Mouse (Mus musculus) liver, embryonic 11.5 days (tissue): ENCODE results near the gene Meox1. TPM values are rescaled to one million over a fixed set of nuclear protein-coding genes. Genes with fewer than 3 reads are reported as not detected.

Source experiments
- ATAC-seq: fragments of 200-750 bp; cut with Nextera tagmentation; replicated peaks from 2 replicates; pipeline ENCODE4 v1.8.0; 2017; ENCODE audit warnings: moderate number of reproducible peaks, mild to moderate bottlenecking, moderate TSS enrichment, moderate library complexity; ENCODE audit not compliant: low FRiP score
- DNase-seq: peaks from one replicate; pipeline ENCODE4 v3.0.0-alpha.2; 2017; ENCODE audit warnings: low spot score
- H3K27ac ChIP-seq: fragments of 300-500 bp; sonication (generic); 2 replicates; pipeline ENCODE4 v1.5.1; 2014; ENCODE audit warnings: mild to moderate bottlenecking, low read depth, low read length, control low read depth
- H3K27me3 ChIP-seq: fragments of 300-500 bp; sonication (generic); replicated peaks from 2 replicates; pipeline ENCODE4 v1.6.1; 2014; ENCODE audit warnings: low read length, mixed read lengths; ENCODE audit not compliant: control insufficient read depth, insufficient read depth
- H3K36me3 ChIP-seq: fragments of 300-500 bp; sonication (generic); 2 replicates; pipeline ENCODE4 v1.6.1; 2014; ENCODE audit warnings: mild to moderate bottlenecking, low read length, moderate library complexity, mixed read lengths; ENCODE audit not compliant: control insufficient read depth, insufficient read depth
- H3K4me1 ChIP-seq: fragments of 300-500 bp; sonication (generic); replicated peaks from 2 replicates; pipeline ENCODE4 v1.6.1; 2014; ENCODE audit warnings: low read length, mixed read lengths; ENCODE audit not compliant: control insufficient read depth, insufficient read depth
- H3K4me2 ChIP-seq: fragments of 300-500 bp; sonication (generic); 2 replicates; pipeline ENCODE4 v1.6.1; 2014; ENCODE audit warnings: mild to moderate bottlenecking, control low read depth, moderate library complexity
- H3K4me3 ChIP-seq: fragments of 300-500 bp; sonication (generic); 2 replicates; pipeline ENCODE4 v1.5.1; 2014; ENCODE audit warnings: low read depth, low read length, control low read depth
- H3K9ac ChIP-seq: fragments of 300-500 bp; sonication (generic); 2 replicates; pipeline ENCODE4 v1.6.1; 2014; ENCODE audit warnings: low read depth, low read length, control low read depth
- H3K9me3 ChIP-seq: fragments of 300-500 bp; sonication (generic); 2 replicates; pipeline ENCODE4 v1.6.1; 2016; ENCODE audit warnings: low read length, inconsistent platforms, mixed read lengths; ENCODE audit not compliant: control insufficient read depth
- WGBS: fragments of 180-500 bp; shearing (Covaris S2); extraction: QIAGEN DNeasy Blood & Tissue Kit; methylation state at CpG from one replicate; pipeline ENCODE4 v1.1.7; 2014; 5-methylcytosine and 5-hydroxymethylcytosine counted together
- polyA plus RNA-seq: library from polyadenylated mRNA; unstranded; fragments of >200 nt; fragmentation: Nextera tagmentation; extraction: Ambion mirVana; gene quantifications from 2 replicates; pipeline ENCODE4 v1.2.1, GENCODE M21; 2014

Meox1 gene
- polyA plus RNA-seq, 1 experiment from 2014 or later = 2.8 TPM

- Histone ChIP-seq H3K4me2 (no peak overlapping the region), H3K9ac (no peak overlapping the region), H3K27me3 (no peaks in the 10 kb centered on the region; the same call in 1 of the 2 replicates), H3K27ac (no peak overlapping the region), H3K4me3 (no peak overlapping the region), H3K4me1 (no peaks in the 10 kb centered on the region), H3K9me3 (no peaks in the 10 kb centered on the region), H3K36me3 (no peaks in the 10 kb centered on the region)
- DNase-seq (no peak), ATAC-seq (no peak)
- 18% methylated on average over 5 of the region's 5 CpGs for WGBS
These were observed 35.4 kb downstream of the Meox1 start for GRCm38 (mm10) chr11:101858742-101859141.

GRCm38 (mm10) chr11:101855950-101856712 lies 38.0 kb downstream of the Meox1 start:
- no peaks in the 10 kb centered on the region for H3K4me1 ChIP-seq
- H3K27ac ChIP-seq = no peak overlapping the region
- H3K4me3 ChIP-seq = no peak overlapping the region
- H3K9ac ChIP-seq = no peak overlapping the region
- no peaks in the 10 kb centered on the region; the same call in 1 of the 2 replicates for H3K27me3 ChIP-seq
- DNase-seq (no peak), ATAC-seq (no peak)
- H3K9me3 ChIP-seq = no peaks in the 10 kb centered on the region
- 65% methylated on average over 9 of the region's 9 CpGs for WGBS
- no peak overlapping the region for H3K4me2 ChIP-seq
- no peaks in the 10 kb centered on the region for H3K36me3 ChIP-seq

GRCm38 (mm10) chr11:101851042-101851441 lies 43.1 kb downstream of the Meox1 start:
- H3K9me3 ChIP-seq = no peaks in the 10 kb centered on the region
- no peak overlapping the region for H3K4me3 ChIP-seq
- ATAC-seq (no peak), DNase-seq (no peak)
- H3K36me3 ChIP-seq = no peaks in the 10 kb centered on the region
- H3K4me1 ChIP-seq = no peaks in the 10 kb centered on the region
- H3K4me2 ChIP-seq = no peak overlapping the region
- no peaks in the 10 kb centered on the region for H3K27me3 ChIP-seq
- WGBS = 62% methylated on average over 7 of the region's 7 CpGs
- H3K27ac ChIP-seq = no peak overlapping the region
- H3K9ac ChIP-seq = no peak overlapping the region

- H3K27ac ChIP-seq = no peak overlapping the region
- DNase-seq (no peak), ATAC-seq (no peak)
- no peak overlapping the region for H3K4me3 ChIP-seq
- WGBS = 74% methylated on average over 4 of the region's 4 CpGs
- H3K27me3 ChIP-seq = no peaks in the 10 kb centered on the region
- H3K4me2 ChIP-seq = no peak overlapping the region
- H3K36me3 ChIP-seq = no peaks in the 10 kb centered on the region
- H3K9me3 ChIP-seq = 0 out of 2 replicates have a peak, but pooled peaks cover 3% of the 10 kb centered on the region
- no peak overlapping the region for H3K9ac ChIP-seq
- no peaks in the 10 kb centered on the region for H3K4me1 ChIP-seq
These were observed 44.9 kb downstream of the Meox1 start for GRCm38 (mm10) chr11:101849286-101849685.

GRCm38 (mm10) chr11:101847509-101847908 lies 46.7 kb downstream of the Meox1 start:
- 77% methylated on average over 5 of the region's 5 CpGs for WGBS
- H3K36me3 ChIP-seq = no peaks in the 10 kb centered on the region
- H3K4me3 ChIP-seq = no peak overlapping the region
- ATAC-seq = no peak
- H3K9ac ChIP-seq = no peak overlapping the region
- H3K27me3 ChIP-seq = no peaks in the 10 kb centered on the region
- H3K9me3 ChIP-seq = 0 out of 2 replicates have a peak, but pooled peaks cover 3% of the 10 kb centered on the region
- H3K27ac ChIP-seq = no peak overlapping the region
- no peak overlapping the region for H3K4me2 ChIP-seq
- DNase-seq = no peak
- no peaks in the 10 kb centered on the region for H3K4me1 ChIP-seq

- H3K9me3 ChIP-seq = 0 out of 2 replicates have a peak, but pooled peaks cover 5% of the 10 kb centered on the region
- H3K27ac ChIP-seq = no peak overlapping the region
- no peak for DNase-seq
- H3K4me1 ChIP-seq = no peaks in the 10 kb centered on the region
- H3K36me3 ChIP-seq = no peaks in the 10 kb centered on the region
- no peak overlapping the region for H3K4me3 ChIP-seq
- no peaks in the 10 kb centered on the region for H3K27me3 ChIP-seq
- H3K9ac ChIP-seq = no peak overlapping the region
- ATAC-seq = no peak
- H3K4me2 ChIP-seq = no peak overlapping the region
- WGBS = 77% methylated on average over 3 of the region's 3 CpGs
These were observed 51.4 kb downstream of the Meox1 start for GRCm38 (mm10) chr11:101842773-101843163.

- ATAC-seq (no peak), DNase-seq (no peak)
- Histone ChIP-seq H3K4me1 (no peaks in the 10 kb centered on the region), H3K36me3 (no peaks in the 10 kb centered on the region), H3K27ac (no peak overlapping the region), H3K4me2 (no peak overlapping the region), H3K27me3 (no peaks in the 10 kb centered on the region), H3K9me3 (0 out of 2 replicates have a peak, but pooled peaks cover 5% of the 10 kb centered on the region), H3K9ac (no peak overlapping the region), H3K4me3 (no peak overlapping the region)
- 77% methylated on average over 15 of the region's 15 CpGs for whole genome bisulfite sequencing
These were observed 52.0 kb downstream of the Meox1 start for GRCm38 (mm10) chr11:101841998-101842772.

GRCm38 (mm10) chr11:101840405-101840804 lies 53.8 kb downstream of the Meox1 start:
- no peak overlapping the region for H3K4me3 ChIP-seq

More at GRCm38 (mm10) chr11:101840405-101840804, 53.8 kb downstream of the Meox1 start:
- Histone ChIP-seq H3K36me3 (no peaks in the 10 kb centered on the region), H3K27ac (no peak overlapping the region), H3K27me3 (no peaks in the 10 kb centered on the region), H3K9me3 (0 out of 2 replicates have a peak, but pooled peaks cover 2% of the 10 kb centered on the region), H3K4me2 (no peak overlapping the region), H3K4me1 (no peaks in the 10 kb centered on the region), H3K9ac (no peak overlapping the region)
- DNase-seq (no peak), ATAC-seq (no peak)
- WGBS = 88% methylated on average over 3 of the region's 3 CpGs
